Mouse (Mus musculus): ENCODE results near the gene Dnase1l3.

The Dnase1l3 gene

DNA sequence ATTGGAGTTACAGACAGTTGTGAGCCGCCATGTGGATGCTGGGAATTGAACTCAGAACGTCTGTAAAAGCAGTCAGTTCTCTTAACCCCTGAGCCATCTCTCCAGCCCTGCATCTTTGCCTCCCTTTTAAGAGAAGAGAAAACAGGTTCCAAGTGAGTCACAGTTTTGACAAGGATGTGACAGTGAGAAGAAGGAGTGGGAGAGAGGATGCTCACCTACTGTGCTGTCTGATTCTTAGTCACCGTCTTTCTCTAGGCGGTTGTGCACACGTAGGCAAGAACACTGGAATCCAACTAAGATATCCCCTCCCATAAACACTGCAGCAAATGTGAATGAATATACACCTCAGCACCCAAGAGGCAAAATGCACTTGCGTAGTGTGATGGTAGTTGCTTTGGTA lies 19.2 kb downstream of the Dnase1l3 start:
- DNase-seq, result no peak

DNA sequence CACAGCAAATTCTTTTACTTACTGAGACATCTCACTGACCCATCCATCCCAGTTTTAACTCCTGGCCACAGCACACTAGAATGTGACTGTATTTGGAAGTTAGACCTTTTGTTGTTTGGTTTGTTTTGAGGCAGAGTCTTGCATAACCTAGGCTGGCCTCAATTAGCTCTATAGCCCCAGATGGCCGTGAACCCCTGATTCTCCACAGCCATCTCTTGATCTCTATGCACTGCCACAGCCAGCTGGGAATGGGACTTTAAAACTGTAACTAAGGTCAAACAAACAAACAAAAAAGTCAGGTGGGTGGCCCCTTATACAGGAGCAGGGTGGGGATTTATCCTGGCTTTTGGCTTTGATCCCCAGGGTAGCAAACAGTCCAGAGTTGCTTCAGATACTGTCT lies 19.7 kb downstream of the Dnase1l3 start:
- no peak for DNase-seq

DNA sequence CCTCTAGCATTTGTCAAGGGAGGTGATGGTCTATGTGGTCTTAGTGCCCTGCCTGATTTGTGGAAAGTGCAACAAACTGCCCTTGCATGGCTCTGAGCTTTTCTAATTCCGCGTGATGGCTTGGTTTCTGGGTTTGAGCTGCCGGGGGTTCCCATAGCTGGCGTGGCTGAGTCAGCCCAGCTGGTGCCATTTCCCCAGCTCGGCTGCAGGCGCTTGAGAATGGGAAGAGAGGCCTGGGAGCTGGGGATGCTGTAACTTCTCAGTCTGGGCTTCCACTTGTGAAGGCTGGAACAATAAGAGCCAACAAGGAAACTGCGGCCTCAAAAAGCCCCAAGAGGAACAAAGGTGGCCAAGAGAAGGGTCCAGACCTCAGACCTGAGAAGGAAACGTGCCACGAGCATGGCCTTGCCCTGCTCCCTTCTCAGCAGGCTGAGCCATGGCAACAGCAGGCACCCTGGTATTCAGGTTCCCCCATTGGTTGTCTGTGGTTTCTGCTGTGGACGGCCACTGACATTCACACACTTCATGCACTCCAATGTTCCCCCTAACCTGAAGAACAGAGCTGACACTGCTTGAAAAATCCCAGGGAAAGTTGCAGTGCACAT lies 22.4 kb downstream of the Dnase1l3 start:
- DNase-seq, result no peak

DNA sequence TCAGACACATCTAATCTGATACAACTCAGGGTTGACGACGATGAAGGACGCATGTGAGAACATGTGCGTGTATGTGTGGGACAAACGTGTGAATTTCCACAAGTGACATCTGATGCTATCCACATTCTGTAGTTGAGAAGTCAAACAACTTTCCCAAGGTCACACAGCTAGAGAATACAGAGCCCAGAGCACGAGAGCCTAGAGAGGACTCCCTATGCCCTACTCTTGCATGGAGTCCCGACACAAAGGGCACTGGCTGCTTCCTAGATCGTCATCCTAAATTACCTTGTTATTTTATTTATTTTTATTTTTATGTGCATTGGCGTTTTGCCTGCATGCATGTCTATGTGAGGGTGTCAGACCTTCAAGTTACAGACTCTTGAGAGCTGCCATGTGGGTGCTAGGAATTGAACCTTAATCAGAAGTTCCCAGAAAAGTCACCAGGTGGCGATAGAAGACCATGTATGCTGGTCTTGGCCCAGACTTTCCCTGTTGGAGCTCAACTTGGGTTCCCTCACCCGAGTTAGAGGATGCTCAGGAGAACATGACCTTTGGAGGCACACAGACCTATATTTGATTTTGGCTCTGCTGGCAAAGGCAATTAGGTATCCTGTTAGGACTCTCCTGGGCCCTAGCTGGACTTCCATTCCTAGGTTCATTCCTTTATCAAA lies 30.0 kb downstream of the Dnase1l3 start:
- peak; percentile 82 for DNase-seq

DNA sequence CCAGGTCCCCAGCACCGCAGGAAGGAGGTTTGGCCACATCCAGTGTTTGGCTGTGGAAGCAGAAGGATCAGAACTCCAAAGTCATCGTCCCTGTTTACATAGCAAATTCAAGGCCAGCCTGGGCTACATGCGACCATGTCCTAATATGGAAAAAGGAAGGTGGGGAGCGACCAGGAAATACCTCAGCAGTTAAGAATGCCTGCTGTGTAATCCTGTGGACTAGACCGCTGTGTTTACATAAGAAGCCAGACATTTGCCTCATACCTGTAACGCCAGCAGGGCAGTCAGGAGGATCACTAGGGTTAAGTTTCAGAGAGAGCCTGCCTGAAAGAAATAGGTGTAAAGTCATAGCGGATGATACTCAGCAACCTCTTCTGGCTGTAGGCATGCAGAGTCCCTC lies 31.2 kb downstream of the Dnase1l3 start:
- no peak for DNase-seq

DNA sequence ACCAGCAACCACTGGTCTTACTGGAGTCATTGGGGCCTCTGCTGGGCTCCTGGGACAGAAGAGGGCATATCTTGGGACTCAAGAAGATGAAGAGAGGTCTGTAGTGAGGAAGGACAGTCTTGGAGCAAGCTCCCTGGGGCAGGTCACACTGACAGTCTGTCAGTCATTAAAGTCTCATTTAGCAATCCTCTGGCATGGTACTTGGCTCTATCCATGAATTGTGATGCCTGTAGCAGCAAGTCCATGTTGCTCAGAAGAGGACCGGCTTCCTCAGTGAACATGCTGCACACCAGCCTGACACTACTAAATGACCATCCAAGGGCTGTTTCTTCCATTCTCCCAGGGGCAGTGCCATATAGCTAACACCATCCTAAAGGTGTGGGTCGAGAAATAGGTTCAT lies 31.7 kb downstream of the Dnase1l3 start:
- no peak for DNase-seq

DNA sequence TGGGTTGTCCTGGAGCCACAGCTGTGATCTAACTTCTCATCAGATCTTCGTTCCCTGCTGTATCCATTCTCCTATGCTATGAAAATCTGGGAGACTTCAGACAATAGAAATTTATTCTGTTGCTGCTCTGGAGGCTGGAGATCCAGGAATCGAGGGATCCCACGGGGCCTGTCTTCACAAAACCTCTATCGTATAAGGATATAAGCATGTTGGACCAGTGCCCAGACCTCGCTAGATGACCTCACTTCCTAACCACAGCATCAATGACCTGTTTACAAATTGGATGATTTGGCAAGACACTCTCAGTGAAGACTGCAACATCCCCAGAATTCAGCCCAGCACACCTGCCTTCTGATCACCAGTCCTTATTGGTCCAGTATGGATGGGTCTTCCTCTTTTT lies 32.7 kb downstream of the Dnase1l3 start:
- DNase-seq, result no peak

DNA sequence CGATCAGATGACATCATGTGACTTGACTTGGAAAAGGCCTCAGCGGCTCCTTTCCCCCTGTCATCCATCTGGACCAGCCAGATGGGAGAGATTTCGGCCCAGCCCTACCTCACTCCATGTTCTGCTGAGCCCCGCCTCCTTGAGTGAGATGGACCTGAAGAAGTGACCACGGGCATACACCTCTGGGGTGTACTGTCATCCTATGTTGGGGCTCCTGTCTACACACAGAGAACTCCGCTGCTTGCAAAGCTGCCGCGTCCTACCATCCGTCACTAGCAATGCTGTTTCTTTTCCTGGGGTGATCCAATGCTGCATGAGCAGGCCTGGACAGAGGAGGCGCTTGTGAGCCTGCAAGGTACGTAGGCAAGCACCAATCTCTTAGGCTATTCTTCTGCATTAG lies 33.8 kb downstream of the Dnase1l3 start:
- no peak for DNase-seq

DNA sequence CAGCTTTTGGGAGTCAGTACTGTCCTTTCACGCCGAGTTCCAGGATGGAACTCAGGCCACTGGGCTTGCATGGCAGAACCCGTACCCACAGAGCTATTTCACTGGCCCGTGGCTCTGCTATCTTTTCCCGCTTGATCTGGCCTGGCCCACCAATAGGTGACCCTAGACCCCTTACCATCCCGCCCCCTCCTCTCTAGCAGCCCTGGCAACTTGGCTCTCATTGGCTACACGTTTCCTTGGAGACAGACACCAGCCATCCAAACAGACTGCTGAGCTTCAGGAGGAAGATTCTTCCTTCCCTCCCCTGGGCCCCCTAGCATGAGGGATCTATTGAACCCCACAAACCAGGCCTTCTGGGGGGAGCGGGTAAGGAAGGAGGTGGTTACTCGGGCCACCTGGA lies 37.3 kb downstream of the Dnase1l3 start, which contains the start of gene Gm45521:
TSS of gene Gm45521 (plus strand) at position 240 of the 400 bp plus-strand sequence.
- DNase-seq, result no peak

DNA sequence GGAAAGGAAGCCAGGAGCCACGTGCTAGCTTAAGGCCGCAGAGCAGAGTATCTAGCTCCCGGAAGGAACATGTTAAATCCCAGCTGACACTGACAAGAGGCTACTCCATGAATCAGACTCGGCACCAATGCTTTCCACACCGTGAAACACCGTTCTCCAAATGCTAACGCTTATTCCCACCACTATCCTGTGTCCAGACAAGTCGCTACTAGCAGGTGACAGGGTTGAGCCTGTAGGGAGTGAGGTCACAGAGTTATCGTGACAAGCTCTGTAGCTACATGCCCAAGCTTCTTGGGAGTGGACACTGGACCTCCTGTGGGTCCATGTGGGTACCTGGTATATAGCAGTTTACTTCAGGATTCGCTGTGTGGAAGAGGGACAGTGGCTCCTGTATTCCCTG lies 37.9 kb downstream of the Dnase1l3 start:
- no peak for DNase-seq

DNA sequence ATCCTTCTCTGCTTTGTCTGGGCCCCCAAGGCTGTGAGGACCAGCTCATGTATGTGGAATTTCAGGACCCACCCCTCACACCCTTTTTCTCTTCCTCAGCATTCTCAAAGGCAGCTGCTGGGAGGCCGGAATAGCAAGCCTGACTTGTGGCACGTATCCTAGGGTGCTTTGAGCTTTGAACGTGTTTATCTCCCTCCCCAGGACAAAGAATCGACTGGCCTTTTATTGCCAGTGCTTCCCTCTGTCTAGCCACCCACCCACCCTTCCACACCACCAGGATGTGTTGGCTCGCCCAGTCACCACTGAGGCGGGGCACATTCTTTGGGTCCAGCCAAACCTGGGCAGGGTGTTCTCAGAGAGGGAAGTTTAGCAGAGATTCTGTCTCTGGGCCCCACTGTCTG lies 40.3 kb downstream of the Dnase1l3 start:
- no peak for DNase-seq

DNA sequence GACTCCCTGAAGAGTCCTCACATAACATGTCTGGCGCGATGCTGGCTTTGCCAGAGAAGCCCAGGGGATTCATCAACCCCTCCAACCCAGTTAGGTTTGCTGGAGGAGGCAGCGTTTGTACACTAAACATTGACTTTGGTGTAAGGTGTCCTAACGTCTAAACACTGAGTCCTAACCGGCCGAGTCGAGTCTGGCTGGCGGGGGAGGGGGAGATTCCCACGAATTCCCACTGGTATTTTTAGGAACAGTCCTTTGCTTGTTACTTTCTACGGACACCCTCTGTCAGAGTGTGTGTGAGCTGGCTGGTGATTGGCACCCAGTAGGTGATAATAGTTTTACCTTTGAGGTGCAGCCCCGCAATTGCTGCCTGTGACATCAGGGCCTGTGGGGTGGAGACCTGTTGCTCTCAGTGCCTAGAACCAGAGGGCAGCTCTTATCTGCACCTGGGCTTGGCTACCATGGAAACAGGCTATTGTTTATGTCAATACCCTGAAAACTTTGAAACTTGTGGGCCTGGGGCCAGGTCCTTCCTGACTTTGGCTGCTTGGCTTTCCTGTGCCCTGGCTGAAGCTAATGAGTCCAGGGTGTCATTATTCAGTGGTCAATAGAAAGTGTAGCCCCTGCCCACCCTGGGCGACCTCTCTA lies 41.6 kb downstream of the Dnase1l3 start:
- peak; percentile 58 for DNase-seq

DNA sequence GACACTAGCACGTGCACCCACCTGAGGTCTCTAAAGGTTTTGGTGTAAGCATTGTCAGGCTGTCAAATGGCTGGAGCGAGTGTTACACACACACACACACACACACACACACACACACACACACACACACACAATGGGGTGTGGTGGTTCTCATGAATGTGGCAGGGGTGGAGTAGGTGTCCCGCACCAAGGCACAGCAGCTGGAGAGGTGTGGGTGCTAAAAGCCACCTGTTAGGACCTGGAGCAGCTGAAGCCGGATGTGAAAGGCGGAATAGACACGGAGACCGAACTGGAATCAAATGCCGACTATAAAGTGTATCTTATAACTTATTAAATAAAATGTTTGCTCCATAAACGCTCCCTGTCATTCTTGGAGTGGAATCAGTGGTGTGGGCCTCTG lies 43.1 kb downstream of the Dnase1l3 start:
- DNase-seq, result no peak

DNA sequence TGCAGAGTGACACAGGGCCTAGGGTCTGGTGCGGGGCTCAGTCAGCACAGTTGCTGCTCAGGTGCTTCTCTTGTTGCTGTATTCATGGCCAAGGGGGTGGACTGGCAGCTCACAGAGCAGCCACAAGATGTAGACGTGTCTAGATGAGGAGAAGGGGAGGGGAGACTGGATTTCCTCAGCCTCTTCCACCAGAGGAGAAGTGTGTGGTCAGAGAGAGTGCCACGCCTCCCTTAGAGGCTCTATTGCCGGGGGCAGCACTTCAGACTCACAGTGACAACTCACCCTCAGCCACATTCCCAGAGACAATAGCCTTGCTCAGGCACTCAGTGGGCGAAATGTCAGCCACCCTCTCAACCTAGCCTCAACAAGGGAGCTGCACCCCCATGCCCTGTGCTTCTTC lies 49.1 kb downstream of the Dnase1l3 start:
- DNase-seq, result no peak

DNA sequence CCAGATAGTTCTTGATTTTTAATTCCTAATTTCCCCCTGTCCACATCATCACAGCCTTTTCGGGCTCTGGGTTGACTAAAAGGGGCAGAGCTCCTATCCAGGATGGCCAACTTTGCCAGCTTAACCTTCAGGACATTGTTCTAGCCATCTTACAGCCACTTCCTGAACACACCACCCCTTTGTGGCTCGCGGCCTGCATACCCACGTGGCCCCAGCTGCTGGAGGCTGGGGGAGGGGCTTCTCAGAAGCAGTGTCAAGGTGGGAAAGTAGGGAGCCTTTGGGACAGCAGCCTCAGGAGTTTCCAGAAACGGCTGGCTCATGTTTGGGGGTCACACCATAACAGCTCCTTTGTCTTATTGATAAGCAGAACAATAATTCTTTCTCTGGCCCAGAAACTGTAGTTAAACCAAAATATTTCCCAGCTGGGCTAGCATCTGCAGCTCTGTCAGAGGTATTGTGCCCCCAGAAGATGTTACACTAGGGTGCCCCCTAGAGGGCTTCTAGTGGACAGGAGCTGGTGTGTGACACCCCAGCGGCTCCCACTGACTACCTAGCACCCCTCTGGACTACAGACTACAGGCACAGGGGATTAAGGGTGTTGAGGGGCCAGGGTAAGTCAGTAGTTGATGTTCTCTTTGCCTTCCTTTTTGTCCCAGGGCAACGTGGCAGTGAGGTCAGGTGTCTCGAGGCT lies 49.9 kb downstream of the Dnase1l3 start:
- no peak for DNase-seq

DNA sequence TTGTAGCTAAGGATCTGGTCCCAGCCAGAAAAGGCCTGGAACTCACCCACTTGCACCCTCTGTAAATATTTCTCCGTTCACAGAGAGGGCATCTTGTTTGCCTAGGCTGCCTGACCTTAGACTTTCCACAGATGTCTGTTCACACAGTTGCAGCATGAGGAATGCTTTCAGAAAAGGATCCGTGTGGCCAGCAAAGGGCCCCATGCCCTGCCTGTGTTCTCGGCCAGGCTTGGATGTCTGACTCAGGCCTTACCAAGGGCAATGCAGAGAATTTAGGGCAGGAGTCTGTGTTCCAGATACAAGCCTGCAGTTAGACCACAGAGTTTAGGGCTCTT lies 50.6 kb downstream of the Dnase1l3 start:
- DNase-seq, result no peak

DNA sequence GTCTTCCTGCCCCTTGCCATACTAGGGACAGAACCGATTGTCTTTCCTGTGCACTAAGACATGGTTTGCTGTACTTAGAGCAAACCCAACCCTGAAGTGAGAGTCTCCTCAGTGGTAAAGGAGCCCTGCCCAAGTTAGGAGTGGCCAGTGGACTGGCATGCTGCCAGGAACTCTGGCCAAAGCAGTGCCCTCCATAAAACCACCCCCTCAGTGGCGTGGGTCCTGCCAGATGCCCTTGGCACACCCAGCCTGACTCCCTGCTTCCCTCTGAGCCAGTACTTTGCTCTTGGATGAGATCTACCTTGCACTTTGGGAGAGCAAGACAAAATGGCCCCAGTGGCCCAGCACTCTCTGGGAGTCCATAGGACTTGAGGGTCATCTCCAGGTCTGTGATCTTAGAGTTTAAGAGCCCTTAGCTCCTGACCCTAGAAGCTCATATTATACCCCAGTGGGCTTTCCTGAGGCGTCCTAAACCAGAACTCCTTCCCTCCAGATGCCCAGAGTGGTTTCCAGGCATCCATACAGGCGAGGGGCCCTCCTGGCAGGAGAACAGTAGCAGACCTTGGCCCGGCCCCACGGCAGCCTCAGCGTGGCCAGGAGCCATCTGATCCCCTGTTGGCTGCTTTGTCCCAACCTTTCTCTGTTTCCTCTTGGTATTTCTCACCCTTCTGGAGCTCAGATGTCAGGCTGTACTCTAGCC lies 51.1 kb downstream of the Dnase1l3 start:
- peak; percentile 79 for DNase-seq

DNA sequence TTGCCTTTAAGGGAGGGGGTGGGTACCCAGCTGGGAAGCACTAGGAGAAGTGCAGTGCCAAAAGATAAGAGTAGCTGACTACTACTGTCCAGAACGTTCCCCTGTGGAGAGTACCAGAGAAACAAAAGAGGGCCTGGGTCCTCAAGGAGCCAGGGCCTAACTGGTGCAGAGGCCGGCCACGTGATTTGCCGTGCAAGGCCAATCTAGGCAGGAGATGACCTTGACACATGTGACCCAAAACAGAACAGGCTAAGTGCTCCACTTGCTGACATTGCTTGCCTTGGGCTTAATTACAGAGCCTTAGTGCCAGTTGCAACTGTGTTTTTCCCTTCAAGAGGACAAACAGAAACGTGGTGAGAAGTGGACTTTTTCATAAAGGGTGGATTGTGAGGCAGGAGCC lies 53.0 kb downstream of the Dnase1l3 start:
- DNase-seq, result no peak

DNA sequence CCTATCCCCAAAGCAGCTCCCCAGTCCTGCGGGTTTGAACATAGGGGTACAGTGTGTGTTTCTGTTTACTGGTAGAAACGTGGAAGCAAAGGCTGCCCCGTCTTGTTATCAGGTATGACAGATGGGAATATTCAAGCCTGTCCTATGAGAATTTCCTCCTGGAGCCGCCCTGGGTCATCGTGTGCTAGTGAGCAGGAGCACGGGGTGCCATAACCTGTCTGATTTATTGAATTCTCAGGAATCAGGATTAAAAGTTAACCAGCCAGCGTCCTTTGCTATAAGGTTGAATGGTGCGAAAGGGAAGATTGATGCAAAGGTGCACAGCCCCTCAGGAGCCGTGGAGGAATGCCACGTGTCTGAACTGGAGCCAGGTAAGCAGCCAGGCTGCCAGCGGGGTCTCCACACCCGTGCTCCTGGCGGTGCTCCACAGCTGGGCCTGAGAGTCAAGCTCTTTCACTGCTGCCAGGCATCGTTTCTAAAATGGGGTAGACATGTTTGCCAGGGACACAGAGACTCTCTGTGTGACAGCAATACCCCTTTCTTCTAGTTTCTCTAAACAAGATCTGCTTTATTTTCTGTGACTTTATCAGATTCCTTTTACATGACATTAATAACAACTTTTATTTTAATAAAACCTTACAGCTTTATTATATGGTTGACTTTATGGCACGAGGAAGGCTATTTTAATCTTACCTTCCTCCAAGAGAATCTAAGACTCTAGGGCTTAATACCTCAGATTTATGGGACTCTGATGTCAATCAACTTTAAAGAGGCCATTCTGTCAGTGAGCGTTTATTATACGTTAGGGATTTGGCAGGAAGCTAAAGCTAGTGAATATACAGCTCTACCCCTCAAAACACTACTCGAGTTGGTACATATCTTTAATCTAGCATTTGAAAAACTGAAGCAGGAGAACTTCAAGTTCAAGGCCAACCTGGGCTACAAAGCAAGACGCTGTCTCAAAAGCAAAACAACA lies 55.3 kb downstream of the Dnase1l3 start:
- DNase-seq, result peak; percentile 41

DNA sequence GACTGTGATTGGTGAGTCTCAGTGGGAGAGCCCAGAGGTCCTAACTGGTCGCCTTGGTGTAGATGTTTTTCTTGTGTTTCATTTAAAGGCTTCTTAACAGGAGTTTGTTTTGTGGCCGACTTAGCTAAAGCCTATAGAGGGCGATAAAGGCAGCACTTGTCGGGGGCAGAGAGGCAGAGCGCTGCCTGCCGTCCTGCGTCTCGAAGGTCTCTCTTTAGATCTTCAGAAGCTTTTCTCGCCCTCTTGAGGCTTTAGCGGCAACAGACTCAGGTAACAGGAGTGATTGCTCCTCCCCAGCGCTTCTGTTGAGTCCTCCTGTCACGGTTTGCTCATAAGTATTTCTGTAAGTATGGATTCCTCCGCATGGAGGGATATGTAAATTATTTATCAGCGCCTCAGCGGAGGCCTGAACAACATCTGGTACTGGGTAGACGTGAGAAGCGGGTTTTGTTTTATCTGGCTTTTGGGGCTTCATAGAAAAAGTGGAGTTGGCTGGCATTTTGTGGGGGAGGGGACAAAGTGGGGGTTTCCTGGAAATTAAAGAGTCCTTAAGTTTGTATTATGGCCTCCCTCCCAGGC lies 57.2 kb downstream of the Dnase1l3 start:
- DNase-seq, result peak; percentile 34

DNA sequence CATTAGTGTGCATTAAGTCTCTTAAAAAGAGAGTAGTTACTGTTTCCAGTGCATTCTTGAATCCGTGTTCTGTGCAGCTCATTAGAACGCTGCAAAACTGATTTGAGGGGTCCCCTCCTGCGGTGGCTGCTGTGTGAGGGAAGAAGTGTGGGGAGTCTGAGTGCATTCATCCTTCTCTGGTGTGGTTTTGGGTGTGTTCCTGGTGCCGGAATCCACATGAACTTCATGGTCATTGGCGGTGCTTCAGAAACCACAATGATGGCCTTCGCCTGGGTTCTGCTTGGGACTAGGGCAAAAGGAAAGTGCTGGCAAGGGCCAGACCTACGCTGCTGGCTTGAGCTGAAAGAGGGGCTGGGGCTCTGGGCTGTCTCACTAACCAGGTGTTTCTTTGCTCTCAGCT lies 60.2 kb downstream of the Dnase1l3 start:
- no peak for DNase-seq

DNA sequence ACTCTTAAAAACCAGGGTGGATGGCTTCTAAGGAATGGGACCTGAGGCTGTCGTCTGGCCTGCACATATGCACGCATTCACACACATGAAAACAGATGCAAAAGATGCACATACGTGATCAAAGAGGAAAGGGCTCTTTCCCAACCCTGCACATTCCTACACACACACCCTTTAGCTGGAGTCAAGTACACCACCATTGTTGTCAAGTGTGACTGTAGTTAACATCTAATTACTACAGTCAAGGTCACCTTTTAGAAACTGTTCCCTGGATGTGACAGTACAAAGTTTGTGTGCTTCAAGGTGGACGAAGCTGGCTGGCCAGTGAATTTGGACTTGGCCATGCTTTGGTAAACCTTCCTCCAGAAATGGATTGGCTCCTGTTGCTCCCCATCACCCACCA lies 62.2 kb downstream of the Dnase1l3 start:
- DNase-seq, result no peak
